Mouse (Mus musculus): ENCODE results near the gene Bfsp2.

Bfsp2 gene

GRCm38 (mm10) chr9:103485606-103486005, 5.4 kb upstream of the Bfsp2 start:
- DNase-seq (ENCODE audit: low spot score): no peak

- no peak for DNase-seq (ENCODE audit: low spot score)
Observed at GRCm38 (mm10) chr9:103480603-103481220, 492 bp upstream of the Bfsp2 start.

- DNase-seq (ENCODE audit: low spot score): no peak
Observed at GRCm38 (mm10) chr9:103475414-103475813, 4.8 kb downstream of the Bfsp2 start.

GRCm38 (mm10) chr9:103473915-103474688, 6.1 kb downstream of the Bfsp2 start:
- DNase-seq (ENCODE audit: low spot score): no peak

- no peak for DNase-seq (ENCODE audit: low spot score)
Observed at GRCm38 (mm10) chr9:103471784-103472183, 8.4 kb downstream of the Bfsp2 start.

- DNase-seq (ENCODE audit: low spot score): no peak
Observed at GRCm38 (mm10) chr9:103469516-103469915, 10.7 kb downstream of the Bfsp2 start.

- no peak for DNase-seq (ENCODE audit: low spot score)
Observed at GRCm38 (mm10) chr9:103468911-103469310, 11.3 kb downstream of the Bfsp2 start.

- DNase-seq (ENCODE audit: low spot score): no peak
Observed at GRCm38 (mm10) chr9:103465711-103466220, 14.5 kb downstream of the Bfsp2 start.

GRCm38 (mm10) chr9:103465293-103465692, 14.9 kb downstream of the Bfsp2 start:
- no peak for DNase-seq (ENCODE audit: low spot score)

- DNase-seq (ENCODE audit: low spot score): no peak
Observed at GRCm38 (mm10) chr9:103463833-103464232, 16.4 kb downstream of the Bfsp2 start.

GRCm38 (mm10) chr9:103459839-103460238, 20.4 kb downstream of the Bfsp2 start:
- no peak for DNase-seq (ENCODE audit: low spot score)

- no peak for DNase-seq (ENCODE audit: low spot score)
Observed at GRCm38 (mm10) chr9:103459307-103459706, 20.9 kb downstream of the Bfsp2 start.

GRCm38 (mm10) chr9:103449651-103450050, 30.6 kb downstream of the Bfsp2 start:
- DNase-seq (ENCODE audit: low spot score): no peak

GRCm38 (mm10) chr9:103449092-103449491, 31.1 kb downstream of the Bfsp2 start:
- no peak for DNase-seq (ENCODE audit: low spot score)

- no peak for DNase-seq (ENCODE audit: low spot score)
Observed at GRCm38 (mm10) chr9:103444656-103445055, 35.6 kb downstream of the Bfsp2 start.

- DNase-seq (ENCODE audit: low spot score): no peak
Observed at GRCm38 (mm10) chr9:103443824-103444185, 36.4 kb downstream of the Bfsp2 start.

GRCm38 (mm10) chr9:103443121-103443823, 36.9 kb downstream of the Bfsp2 start:
- no peak for DNase-seq (ENCODE audit: low spot score)

- no peak for DNase-seq (ENCODE audit: low spot score)
Observed at GRCm38 (mm10) chr9:103440597-103440996, 39.6 kb downstream of the Bfsp2 start.

- DNase-seq (ENCODE audit: low spot score): peak; percentile 50
Observed at GRCm38 (mm10) chr9:103437104-103437503, 43.1 kb downstream of the Bfsp2 start.

- no peak for DNase-seq (ENCODE audit: low spot score)
Observed at GRCm38 (mm10) chr9:103434116-103434515, 46.1 kb downstream of the Bfsp2 start.

- no peak for DNase-seq (ENCODE audit: low spot score)
Observed at GRCm38 (mm10) chr9:103432122-103432778, 48.0 kb downstream of the Bfsp2 start.

- no peak for DNase-seq (ENCODE audit: low spot score)
Observed at GRCm38 (mm10) chr9:103431718-103432117, 48.5 kb downstream of the Bfsp2 start.

All from testis, postnatal 14 days (tissue).